Mouse (Mus musculus) adrenal gland, postnatal 36 days (tissue): ENCODE measurements at regions not wholly inside any gene's neighbourhood (a gene's known extent, or its start where the extent isn't known, plus 50 kb on each side); places are given as distances from the start of the nearest gene placed in this dataset.
A peak's percentile ranks its signal among the peaks of the same experiment; 100 is the strongest.

Experiments
- DNase-seq, 2 experiments: peaks; one replicate each; pipeline ENCODE4 v3.0.0; 2021; ENCODE audit warnings: mixed read lengths in 1 of 2

DNA sequence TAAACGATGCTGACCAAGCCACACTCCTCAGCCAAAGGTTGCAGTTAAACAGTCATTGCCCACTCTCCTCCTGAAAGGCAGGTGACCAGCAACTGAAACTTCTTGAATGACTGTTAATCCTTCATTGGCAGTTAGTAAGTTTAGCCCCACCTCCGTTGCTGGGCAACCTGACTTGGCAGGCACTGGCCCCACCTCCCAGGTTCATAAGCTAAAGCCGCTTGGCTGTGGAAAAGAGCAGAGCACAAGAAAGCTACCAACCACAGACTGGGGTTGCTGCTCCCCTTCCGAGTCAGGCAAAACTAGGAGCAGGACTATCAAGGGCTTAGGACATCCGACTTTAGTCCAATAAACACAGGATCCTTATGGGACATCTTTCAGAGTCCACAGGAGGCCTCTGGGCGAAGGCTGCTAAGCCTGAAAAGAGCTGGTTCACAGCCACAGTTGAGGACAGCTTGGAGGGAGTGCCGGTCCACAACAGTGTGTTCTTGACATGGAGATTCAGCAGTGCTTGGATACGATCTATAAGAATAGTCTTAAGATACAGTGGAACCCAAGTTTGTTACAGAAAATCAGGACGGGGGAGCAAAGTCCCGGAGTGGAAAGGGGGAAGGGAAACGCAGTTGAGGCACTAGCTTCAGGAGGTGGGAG, 67.7 kb upstream of the Kcnma1 start:
- DNase-seq, result peak; percentile 39 to 43

DNA sequence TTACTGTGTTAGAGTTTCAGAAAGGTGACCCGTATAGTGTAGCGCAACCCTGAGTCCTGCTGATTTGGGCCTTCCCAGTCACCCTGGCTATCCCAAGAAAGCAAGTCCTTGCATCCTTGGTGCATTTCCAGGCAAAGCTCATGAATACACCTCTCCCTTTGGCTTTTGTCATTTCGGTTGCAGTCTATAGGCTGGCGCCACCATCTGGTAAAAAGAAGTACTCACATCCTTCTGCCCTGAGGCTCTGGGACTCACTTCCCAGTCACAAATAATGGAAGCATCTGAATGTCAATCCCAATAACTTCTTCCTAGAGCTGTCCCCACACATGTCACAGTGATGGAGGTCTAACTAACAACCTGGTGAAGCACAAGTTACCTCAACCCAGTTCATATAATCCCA, 54.4 kb upstream of the Kcnma1 start:
- peak in 1 of 2 experiments; percentile 16 for DNase-seq

DNA sequence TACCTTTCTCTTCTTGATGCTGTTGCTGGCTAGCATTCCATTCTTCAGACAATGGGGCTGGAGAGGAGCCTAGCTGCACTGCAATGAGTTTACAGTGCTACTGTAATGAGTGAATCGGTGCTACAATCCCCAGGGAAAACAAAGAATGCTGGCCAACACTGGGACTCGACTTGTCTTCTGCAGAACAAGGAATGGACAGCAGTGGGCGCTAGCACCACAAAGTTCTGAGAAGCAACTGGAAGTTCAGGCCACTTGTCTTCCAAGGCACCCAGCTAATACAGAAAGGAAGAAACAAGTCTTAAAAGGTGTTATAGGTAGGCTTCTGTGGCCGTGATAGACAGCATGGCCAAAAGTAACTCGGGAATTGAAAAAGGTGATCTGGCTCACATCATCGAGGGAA, 53.4 kb upstream of the Kcnma1 start:
- DNase-seq, result peak; percentile 78 to 82

DNA sequence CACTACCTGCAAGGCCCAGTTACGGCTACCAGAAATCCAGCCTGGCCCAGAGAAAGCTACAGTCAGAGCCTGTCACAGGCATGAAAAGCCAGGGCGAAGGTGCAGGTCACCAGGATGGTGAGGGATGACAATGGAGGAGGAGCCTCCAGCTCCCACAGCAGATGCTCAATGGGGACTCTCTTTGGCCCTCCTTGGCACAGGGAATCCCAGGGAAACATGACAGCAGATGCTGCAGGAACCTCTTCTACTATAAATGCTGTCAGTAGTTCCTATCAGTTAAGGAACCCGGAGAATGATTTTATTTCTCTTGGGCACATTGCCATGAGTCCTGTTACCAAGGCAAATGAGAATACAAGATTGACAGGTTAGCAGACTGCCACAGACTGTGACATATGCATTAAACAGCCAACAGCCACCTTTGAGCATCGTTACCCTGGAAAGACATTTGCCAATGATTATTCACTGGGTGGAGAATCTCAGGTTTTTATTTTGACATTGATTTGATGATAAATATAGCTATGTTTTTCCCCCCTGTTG, 51.0 kb upstream of the Kcnma1 start:
- no peak for DNase-seq
